Mouse (Mus musculus): ENCODE measurements around the gene Tekt1. TPM values are rescaled to one million over a fixed set of nuclear protein-coding genes. Genes with fewer than 3 reads are reported as not detected.
A peak's percentile ranks its signal among the peaks of the same experiment; 100 is the strongest.
"Not testable (repeated sequence)": the region's sequence is repeated elsewhere in the genome, so short reads cannot be mapped to it uniquely, and the experiment has no call there.

Gene Tekt1
- total RNA-seq, 2 experiments from 2014 or later = not detected

- no peak for ATAC-seq (replicated peaks; ENCODE audit: low FRiP score, poor library complexity, severe bottlenecking)
Observed at GRCm38 (mm10) chr11:72348563-72348962, 13.7 kb downstream of the Tekt1 start.

GRCm38 (mm10) chr11:72344486-72344885 lies 17.8 kb downstream of the Tekt1 start:
- ATAC-seq (replicated peaks; ENCODE audit: low FRiP score, poor library complexity, severe bottlenecking) = no peak

- ATAC-seq (replicated peaks; ENCODE audit: low FRiP score, poor library complexity, severe bottlenecking) = no peak
Observed at GRCm38 (mm10) chr11:72343904-72344303, 18.3 kb downstream of the Tekt1 start.

- not testable (repeated sequence) for ATAC-seq (replicated peaks; ENCODE audit: low FRiP score, poor library complexity, severe bottlenecking)
Observed at GRCm38 (mm10) chr11:72343238-72343625, 19.0 kb downstream of the Tekt1 start.

DNA sequence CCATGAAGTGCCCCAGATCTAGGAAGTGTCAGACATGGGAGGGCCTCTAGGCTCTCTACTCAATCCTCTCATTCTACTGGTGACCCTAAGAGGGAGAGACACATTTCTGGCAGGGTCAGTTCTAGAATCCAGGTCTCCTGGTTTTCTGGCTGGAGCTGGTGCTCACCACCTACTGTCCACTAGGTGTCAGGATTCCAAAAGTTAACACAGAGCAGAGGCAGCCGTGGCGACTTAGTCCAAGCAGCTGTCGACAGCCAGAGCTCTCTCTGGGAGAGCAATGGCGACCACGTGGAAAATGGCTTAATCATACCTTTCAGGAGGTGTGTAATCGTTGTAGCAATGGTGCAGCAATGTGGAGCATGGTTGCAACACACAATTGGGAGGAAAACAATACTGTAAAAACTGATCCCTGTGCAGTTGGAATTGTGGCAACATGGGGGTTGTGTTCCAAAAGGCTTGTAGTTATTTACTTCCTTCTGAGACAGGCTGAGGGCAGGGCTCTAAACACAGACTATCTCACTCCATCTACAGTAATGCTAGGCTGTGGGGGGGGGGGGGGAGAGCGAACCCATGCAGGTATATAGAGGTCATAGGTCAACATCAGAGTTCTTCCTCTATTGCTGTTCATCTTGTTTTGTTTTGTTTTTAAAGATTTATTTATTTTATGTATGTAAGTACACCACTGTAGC lies 19.5 kb downstream of the Tekt1 start:
- ATAC-seq (replicated peaks; ENCODE audit: low FRiP score, poor library complexity, severe bottlenecking) = peak; percentile 64; the same call in 1 of the 2 replicates

- ATAC-seq (replicated peaks; ENCODE audit: low FRiP score, poor library complexity, severe bottlenecking) = no peak
Observed at GRCm38 (mm10) chr11:72339716-72340115, 22.5 kb downstream of the Tekt1 start.

GRCm38 (mm10) chr11:72338437-72338871 lies 23.8 kb downstream of the Tekt1 start:
- no peak for ATAC-seq (replicated peaks; ENCODE audit: low FRiP score, poor library complexity, severe bottlenecking)

DNA sequence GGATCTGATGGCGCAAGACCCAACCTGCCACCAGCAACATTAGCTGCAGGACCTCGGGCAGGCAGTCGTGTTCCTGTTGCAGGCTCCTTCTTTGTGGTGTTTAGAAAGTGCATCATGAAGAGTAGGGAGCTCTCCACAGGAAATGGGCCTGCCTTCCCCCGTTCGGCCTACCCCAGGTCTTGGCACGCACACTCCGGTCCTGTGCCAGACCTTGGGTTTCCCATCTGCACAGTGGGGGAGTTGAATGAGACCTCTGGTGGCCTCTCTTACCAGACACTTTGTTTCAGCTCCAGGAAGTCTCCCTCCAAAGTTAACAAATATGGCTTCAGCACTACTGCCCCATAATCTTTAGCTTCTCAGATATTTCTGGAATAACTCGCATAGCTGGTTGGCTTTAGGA lies 25.5 kb downstream of the Tekt1 start:
- ATAC-seq (replicated peaks; ENCODE audit: low FRiP score, poor library complexity, severe bottlenecking) = no peak

DNA sequence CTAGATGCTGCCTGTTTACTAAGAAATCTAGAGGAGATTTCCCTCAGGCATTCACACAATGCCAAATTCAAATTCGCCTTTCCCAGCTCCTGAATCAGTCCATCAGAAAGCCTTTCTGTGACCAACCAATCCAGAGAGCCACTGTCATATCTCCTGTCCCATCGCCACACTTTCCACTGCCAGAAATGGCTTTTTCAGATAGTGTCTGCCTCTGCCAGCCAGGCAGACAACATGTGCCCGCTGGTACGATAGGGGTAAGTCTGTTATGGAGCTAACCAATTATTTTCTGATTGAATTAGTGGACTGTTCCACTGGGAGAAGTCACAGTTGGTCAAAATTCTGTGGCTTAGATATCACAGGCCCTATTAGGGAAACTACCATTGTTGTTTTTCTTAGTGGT lies 27.6 kb downstream of the Tekt1 start:
- no peak for ATAC-seq (replicated peaks; ENCODE audit: low FRiP score, poor library complexity, severe bottlenecking)

DNA sequence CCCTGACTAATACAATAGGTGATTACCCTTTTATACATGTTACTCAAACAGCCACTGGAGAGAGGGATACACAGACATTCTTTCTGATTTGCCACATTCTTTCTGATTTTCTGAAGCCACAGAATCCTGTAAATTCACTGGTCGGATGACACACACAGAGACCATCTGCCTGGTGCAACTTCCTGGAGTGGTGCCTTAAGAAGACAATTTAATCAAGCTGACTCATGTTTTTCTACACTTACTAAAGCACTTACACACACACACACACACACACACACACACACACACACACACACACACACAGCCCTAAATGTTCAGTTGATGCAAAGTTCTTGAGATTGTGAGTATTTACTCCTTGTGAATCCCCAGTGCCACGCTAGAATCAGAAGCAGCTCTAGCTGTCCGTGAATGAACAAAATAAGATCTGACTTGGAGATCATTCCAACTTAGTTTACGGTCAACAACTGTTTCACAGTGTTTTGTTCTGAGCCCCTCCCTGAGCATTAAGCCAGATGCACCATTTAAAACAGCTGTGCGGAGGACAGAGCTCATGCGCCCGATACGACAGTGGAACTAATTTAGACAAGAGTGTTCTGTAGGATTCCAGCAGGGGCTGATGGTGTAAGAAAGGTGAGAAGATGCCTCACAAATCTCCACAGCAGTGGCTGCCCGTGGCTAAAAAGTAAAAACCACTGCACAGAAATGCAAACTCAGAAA lies 29.1 kb downstream of the Tekt1 start:
- ATAC-seq (replicated peaks; ENCODE audit: low FRiP score, poor library complexity, severe bottlenecking) = no peak

- ATAC-seq (replicated peaks; ENCODE audit: low FRiP score, poor library complexity, severe bottlenecking) = no peak
Observed at GRCm38 (mm10) chr11:72325701-72326100, 36.5 kb downstream of the Tekt1 start.

DNA sequence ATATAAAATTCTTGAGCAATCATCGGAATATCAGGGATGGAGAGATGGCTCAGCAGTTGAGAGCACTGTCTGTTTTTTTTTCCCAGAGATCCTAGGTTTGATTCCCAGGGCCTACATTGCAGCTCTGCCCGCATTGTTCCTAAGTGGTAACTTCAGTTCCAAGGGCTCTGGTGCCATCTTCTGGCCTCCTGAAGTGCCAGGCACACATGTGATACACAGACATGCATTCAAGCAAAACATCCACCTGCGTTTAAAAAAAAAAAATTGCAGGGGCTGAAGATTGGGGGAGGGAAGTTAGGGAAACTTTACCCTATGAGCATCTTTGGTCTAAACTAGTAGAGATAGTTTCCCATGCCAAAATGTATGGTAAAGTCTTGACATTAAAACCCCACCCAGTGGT lies 37.8 kb downstream of the Tekt1 start:
- no peak for ATAC-seq (replicated peaks; ENCODE audit: low FRiP score, poor library complexity, severe bottlenecking)

GRCm38 (mm10) chr11:72318026-72318425 lies 44.2 kb downstream of the Tekt1 start:
- no peak for ATAC-seq (replicated peaks; ENCODE audit: low FRiP score, poor library complexity, severe bottlenecking)

- no peak for ATAC-seq (replicated peaks; ENCODE audit: low FRiP score, poor library complexity, severe bottlenecking)
Observed at GRCm38 (mm10) chr11:72314151-72314895, 47.9 kb downstream of the Tekt1 start, which contains the start of gene Fbxo39. Gene Fbxo39 (plus strand): TSS chr11:72314444.

DNA sequence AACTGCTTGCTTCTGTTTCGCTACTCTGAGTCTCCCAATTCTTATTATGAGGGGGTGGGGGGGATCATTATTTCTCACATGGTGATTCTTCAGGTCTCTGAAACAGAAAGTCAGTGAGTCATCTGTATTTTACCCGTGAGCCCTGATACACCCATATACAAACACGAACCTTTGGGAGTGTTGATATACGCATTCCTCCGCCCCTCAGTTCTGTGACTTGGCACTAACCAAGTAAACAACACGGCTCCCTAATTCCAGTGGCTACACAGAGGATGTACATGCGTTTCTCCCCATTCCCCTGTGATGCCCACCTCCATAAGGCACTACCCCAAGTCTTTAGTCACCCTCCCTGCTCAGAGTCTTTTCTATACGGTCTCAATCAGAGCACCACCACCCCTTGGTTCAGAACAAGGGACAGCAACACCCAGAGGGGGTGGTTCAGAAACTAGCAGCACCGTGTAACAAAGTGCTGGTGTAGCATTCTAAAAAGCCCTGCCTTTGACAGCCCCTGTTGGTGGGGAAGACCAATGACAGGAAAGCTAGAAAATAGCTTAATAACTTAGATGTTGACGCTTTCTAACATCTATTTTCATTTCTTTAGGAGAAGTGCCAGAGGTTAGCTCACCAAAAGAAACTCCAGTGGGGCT lies 50.8 kb downstream of the Tekt1 start:
- ATAC-seq (replicated peaks; ENCODE audit: low FRiP score, poor library complexity, severe bottlenecking) = peak; percentile 53

- ATAC-seq (replicated peaks; ENCODE audit: low FRiP score, poor library complexity, severe bottlenecking) = peak; percentile 52; the same call in 1 of the 2 replicates
Observed at GRCm38 (mm10) chr11:72310491-72310890, 51.8 kb downstream of the Tekt1 start.

DNA sequence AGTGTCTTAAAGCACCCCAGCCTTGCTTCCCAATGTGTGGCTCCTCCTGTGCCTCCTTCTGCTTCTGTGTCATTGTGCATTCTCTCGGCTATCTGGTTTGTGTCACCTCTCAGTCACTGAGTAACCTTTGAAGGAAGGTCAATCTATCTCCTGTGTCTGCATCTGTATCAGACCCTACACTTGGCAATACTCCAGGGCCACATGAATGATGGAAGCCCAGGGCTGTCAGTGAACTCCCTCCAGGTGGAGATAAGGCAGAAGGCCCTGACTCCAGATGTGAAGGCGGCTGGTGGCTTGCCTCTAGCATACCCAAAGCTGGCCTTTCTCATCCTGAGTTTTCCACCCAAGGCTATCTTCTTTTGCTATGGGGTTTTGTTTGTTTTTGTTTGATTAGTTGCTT lies 53.3 kb downstream of the Tekt1 start:
- ATAC-seq (replicated peaks; ENCODE audit: low FRiP score, poor library complexity, severe bottlenecking) = peak; percentile 74

DNA sequence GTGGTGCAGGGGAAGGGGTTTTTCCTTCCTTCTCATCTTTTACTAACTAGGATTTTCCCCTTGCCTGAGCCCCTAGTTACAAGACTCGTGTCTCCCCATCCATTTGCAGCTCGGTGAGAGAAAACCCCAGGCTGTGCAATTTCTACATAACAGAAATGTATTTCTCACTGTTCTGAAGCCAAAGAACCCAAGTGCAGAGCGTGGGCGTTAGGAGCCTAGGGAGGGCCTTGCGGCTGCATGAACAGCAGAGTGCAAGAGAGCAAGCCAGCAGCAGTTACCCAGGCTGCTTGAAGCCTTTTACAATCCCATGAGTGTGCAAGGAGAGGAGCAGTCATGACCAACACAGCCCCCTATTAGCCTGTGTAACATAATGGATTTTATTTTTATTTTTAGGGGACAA lies 54.8 kb downstream of the Tekt1 start:
- ATAC-seq (replicated peaks; ENCODE audit: low FRiP score, poor library complexity, severe bottlenecking) = no peak

DNA sequence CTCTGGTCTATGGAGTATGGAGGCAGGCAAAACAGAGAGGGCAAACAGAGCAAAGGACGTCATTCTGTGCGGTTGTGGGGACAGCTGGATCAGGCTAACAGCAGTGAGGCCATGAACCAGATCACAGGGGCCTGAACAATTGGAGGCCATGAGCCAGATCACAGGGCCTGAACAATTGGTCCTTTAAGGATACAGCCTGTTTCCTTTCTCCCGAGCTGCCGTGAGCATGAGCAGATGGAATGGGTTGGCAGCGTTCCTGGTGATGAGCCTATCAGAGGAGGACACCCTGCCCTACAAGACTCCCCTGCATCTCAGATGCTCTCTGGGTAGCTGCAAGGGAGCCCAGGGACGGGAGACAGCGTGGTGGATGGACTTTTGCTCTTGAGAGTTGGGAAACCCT lies 60.0 kb downstream of the Tekt1 start:
- peak; percentile 55 for ATAC-seq (replicated peaks; ENCODE audit: low FRiP score, poor library complexity, severe bottlenecking)

DNA sequence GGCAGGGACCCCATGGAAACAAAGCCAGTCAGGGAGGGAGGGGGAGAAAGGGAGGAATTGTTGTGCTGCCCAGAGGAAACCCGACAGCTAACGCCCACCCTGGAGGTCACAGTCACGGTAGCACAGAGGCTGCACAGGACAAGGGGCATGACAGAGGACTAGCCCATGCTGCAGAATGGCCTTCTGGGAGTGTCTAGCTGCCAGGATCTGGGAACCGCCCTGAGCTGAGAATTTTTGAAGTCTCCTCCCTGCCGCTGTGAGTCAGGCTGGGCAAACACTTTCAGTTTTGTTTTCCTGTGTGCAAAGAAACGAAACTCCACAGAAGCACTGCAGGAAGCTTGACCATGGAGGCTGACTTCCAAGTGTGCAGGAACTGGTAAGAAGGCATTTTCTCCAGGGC lies 60.9 kb downstream of the Tekt1 start, which contains the start of gene Xaf1:
Xaf1 (plus strand) TSS at position 296 of the 400 bp plus-strand sequence.
- ATAC-seq (replicated peaks; ENCODE audit: low FRiP score, poor library complexity, severe bottlenecking) = peak; percentile 92
